Mouse (Mus musculus) CH12.LX (cell line): Measurements from ENCODE around the gene Cdhr1. TPM values are rescaled to one million over a fixed set of nuclear protein-coding genes. Genes with fewer than 3 reads are reported as not detected.

Source experiments
- DNase-seq: peaks from one replicate; pipeline ENCODE4 v3.0.0-alpha.2; 2013; ENCODE audit errors: extremely low read depth
- H3K27ac ChIP-seq: 2 replicates; pipeline ENCODE4 v1.5.1; 2012; ENCODE audit warnings: low read depth, mild to moderate bottlenecking, control low read depth, moderate library complexity; ENCODE audit not compliant: insufficient read depth
- H3K27me3 ChIP-seq: replicated peaks from 2 replicates; pipeline ENCODE3; 2012; ENCODE audit warnings: inconsistent platforms
- H3K36me3 ChIP-seq, 2 experiments: replicated peaks in 1 of 2; 2 replicates each; pipeline versions ENCODE3 to v1.6.1; 2012; ENCODE audit warnings: inconsistent platforms in 1 of 2, low read length in 1 of 2, mild to moderate bottlenecking in 1 of 2, mixed read lengths in 1 of 2, moderate library complexity in 1 of 2; ENCODE audit not compliant: control insufficient read depth in 1 of 2, insufficient read depth in 1 of 2
- H3K4me1 ChIP-seq, 2 experiments: 2 replicates each; pipeline ENCODE4 v1.6.1; 2012; ENCODE audit warnings: inconsistent platforms in 1 of 2, moderate library complexity in 1 of 2; ENCODE audit not compliant: insufficient read depth in 2 of 2, control insufficient read depth in 1 of 2
- H3K4me2 ChIP-seq: 2 replicates; pipeline ENCODE4 v1.6.1; 2012; ENCODE audit warnings: low read depth, mild to moderate bottlenecking, control low read depth; ENCODE audit not compliant: poor library complexity, insufficient read depth, severe bottlenecking
- H3K4me3 ChIP-seq, 3 experiments: fragments of 150-350 bp in 1 of 3; sonication (generic) in 1 of 3; replicated peaks in 1 of 3; 2 replicates each; pipeline versions ENCODE3 to v1.5.1; 2011 to 2012; ENCODE audit warnings: low read depth in 2 of 3, low read length in 2 of 3, mild to moderate bottlenecking in 2 of 3, moderate library complexity in 2 of 3, control low read depth in 1 of 3, improper control_type of control experiment in 1 of 3, inconsistent platforms in 1 of 3, mixed read lengths in 1 of 3; ENCODE audit not compliant: poor library complexity in 1 of 3
- H3K79me2 ChIP-seq: replicated peaks from 2 replicates; pipeline ENCODE4 v1.6.1; 2012; ENCODE audit warnings: mild to moderate bottlenecking, moderate library complexity; ENCODE audit not compliant: control insufficient read depth, poor library complexity, insufficient read depth, severe bottlenecking; ENCODE audit errors: extremely low read depth
- H3K9ac ChIP-seq: 2 replicates; pipeline ENCODE4 v1.6.1; 2012; ENCODE audit warnings: low read depth, mild to moderate bottlenecking, control low read depth, moderate library complexity; ENCODE audit not compliant: insufficient read depth
- H3K9me3 ChIP-seq: replicated peaks from 2 replicates; pipeline ENCODE3; 2012; ENCODE audit warnings: low read length, inconsistent platforms, mixed read lengths
- CHD1 ChIP-seq: IDR thresholded peaks from 2 replicates; pipeline ENCODE4 v1.6.1; 2012; ENCODE audit warnings: low read depth, low read length, improper control_type of control experiment, inconsistent platforms
- GABPA ChIP-seq: IDR thresholded peaks from 2 replicates; pipeline ENCODE4 v1.6.1; 2012; ENCODE audit warnings: low read depth, low read length, improper control_type of control experiment, inconsistent platforms; ENCODE audit not compliant: insufficient replicate concordance
- JUN ChIP-seq: IDR thresholded peaks from 2 replicates; pipeline ENCODE4 v1.6.1; 2011; ENCODE audit warnings: low read depth, mild to moderate bottlenecking, low read length, improper control_type of control experiment, moderate library complexity; ENCODE audit not compliant: insufficient read depth
- JUND ChIP-seq: conservative IDR thresholded peaks from 2 replicates; pipeline ENCODE4 v1.6.1; 2011; ENCODE audit warnings: low read depth, low read length, improper control_type of control experiment
- MAX ChIP-seq: IDR thresholded peaks from 2 replicates; pipeline ENCODE4 v1.6.1; 2011; ENCODE audit warnings: low read length, improper control_type of control experiment
- MAZ ChIP-seq: IDR thresholded peaks from 2 replicates; pipeline ENCODE4 v1.6.1; 2012; ENCODE audit warnings: low read depth, mild to moderate bottlenecking, inconsistent platforms, low read length, improper control_type of control experiment, moderate library complexity
- MYC ChIP-seq: IDR thresholded peaks from 2 replicates; pipeline ENCODE4 v1.6.1; 2011; ENCODE audit warnings: low read depth, mild to moderate bottlenecking, improper control_type of control experiment, low read length
- NELFE ChIP-seq: IDR thresholded peaks from 2 replicates; pipeline ENCODE4 v1.6.1; 2011; ENCODE audit warnings: low read depth, low read length, improper control_type of control experiment
- NRF1 ChIP-seq: IDR thresholded peaks from 2 replicates; pipeline ENCODE4 v1.6.1; 2014; ENCODE audit warnings: low read depth, mild to moderate bottlenecking, inconsistent platforms, low read length, improper control_type of control experiment, moderate library complexity
- PAX5 ChIP-seq: IDR thresholded peaks from 2 replicates; pipeline ENCODE4 v1.6.1; 2012; ENCODE audit warnings: low read length, inconsistent platforms, mixed read lengths
- POLR2A ChIP-seq: IDR thresholded peaks from 2 replicates; pipeline ENCODE4 v1.6.1; 2011; ENCODE audit warnings: low read depth, mild to moderate bottlenecking, improper control_type of control experiment, low read length
- POLR2AphosphoS2 ChIP-seq: IDR thresholded peaks from 2 replicates; pipeline ENCODE4 v1.6.1; 2011; ENCODE audit warnings: low read depth, low read length, improper control_type of control experiment
- SIN3A ChIP-seq: IDR thresholded peaks from 2 replicates; pipeline ENCODE4 v1.6.1; 2012; ENCODE audit warnings: low read length, improper control_type of control experiment, inconsistent platforms
- TBP ChIP-seq: conservative IDR thresholded peaks from 2 replicates; pipeline ENCODE4 v1.6.1; 2011; ENCODE audit warnings: low read depth, low read length, improper control_type of control experiment
- TCF12 ChIP-seq: IDR thresholded peaks from 2 replicates; pipeline ENCODE4 v1.6.1; 2014; ENCODE audit warnings: low read depth, mild to moderate bottlenecking, inconsistent platforms, low read length, improper control_type of control experiment
- UBTF ChIP-seq: IDR thresholded peaks from 2 replicates; pipeline ENCODE4 v1.6.1; 2012; ENCODE audit warnings: low read depth, mild to moderate bottlenecking, inconsistent platforms, low read length, improper control_type of control experiment, moderate library complexity
- USF1 ChIP-seq: IDR thresholded peaks from 2 replicates; pipeline ENCODE4 v1.6.1; 2014; ENCODE audit warnings: low read depth, mild to moderate bottlenecking, inconsistent platforms, low read length, improper control_type of control experiment
- USF2 ChIP-seq: conservative IDR thresholded peaks from 2 replicates; pipeline ENCODE4 v1.6.1; 2011; ENCODE audit warnings: low read depth, low read length, improper control_type of control experiment
- ZMIZ1 ChIP-seq: IDR thresholded peaks from 2 replicates; pipeline ENCODE4 v1.6.1; 2012; ENCODE audit warnings: low read depth, mild to moderate bottlenecking, inconsistent platforms, low read length, improper control_type of control experiment
- ZNF384 ChIP-seq: IDR thresholded peaks from 2 replicates; pipeline ENCODE4 v1.6.1; 2012; ENCODE audit warnings: low read depth, low read length, improper control_type of control experiment, inconsistent platforms
- dilution Hi-C: fragments of 300-500 bp; cut with MboI; formaldehyde crosslinking; loops from 2 replicates; pipeline ENCODE4 v1.14.3; 2020; ENCODE audit warnings: low sequenced_read_pairs; ENCODE audit not compliant: extremely low pct_unique_long_range_greater_than_20kb, extremely low pct_ligation_motif_present
- in situ Hi-C: fragments of 300-500 bp; cut with MboI; formaldehyde crosslinking; loops from 3 replicates; pipeline ENCODE4 v1.14.3; 2019; ENCODE audit warnings: low sequenced_read_pairs, low pct_ligation_motif_present, low pct_unique_long_range_greater_than_20kb, mixed read lengths
- polyA plus RNA-seq: library from polyadenylated mRNA; unstranded; fragments of >175 nt; gene quantifications from 2 replicates; pipeline ENCODE4 v1.2.1, GENCODE M21; 2012; ENCODE audit warnings: low read depth; ENCODE audit not compliant: insufficient read length
- total RNA-seq, 2 experiments: library from RNA; depleted of rRNA; stranded (reverse); fragments of 300-350 nt in 1 of 2; fragments of >200 nt in 1 of 2; gene quantifications; 2 replicates each; pipeline ENCODE4 v1.2.3; 2012 to 2014

Gene Cdhr1
- total and polyA plus RNA-seq, 3 experiments: not detected

DNA sequence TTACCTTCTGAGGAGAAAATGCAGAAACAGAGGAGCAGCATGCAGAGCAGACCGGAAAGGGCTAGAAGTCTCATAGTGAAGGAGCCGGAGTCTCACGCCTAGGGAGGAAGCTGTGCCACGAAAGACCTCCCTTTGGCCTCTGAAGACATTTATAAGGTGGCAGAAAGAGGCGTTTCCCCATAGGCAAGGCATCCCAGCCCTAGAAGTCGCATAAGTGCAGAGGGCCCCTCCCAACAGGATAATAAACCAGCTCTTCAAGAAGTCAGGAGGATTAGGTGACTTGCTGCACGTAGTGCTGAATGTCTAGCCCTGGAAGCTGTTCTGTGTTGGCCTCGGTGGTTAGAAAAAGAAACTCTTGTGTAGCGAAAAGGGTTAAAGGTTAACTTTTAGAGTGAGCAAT lies 11.8 kb upstream of the Cdhr1 start:
- Histone ChIP-seq H3K9ac (no peak overlapping the region), H3K79me2 (no peaks in the 10 kb centered on the region), H3K27ac (no peak overlapping the region), H3K4me1 (peaks cover 0 to 7% of the 10 kb centered on the region in 2 experiments; a peak in 1 of 4 replicates), H3K9me3 (no peaks in the 10 kb centered on the region), H3K4me3 (no peak overlapping the region), H3K4me2 (no peak overlapping the region), H3K27me3 (no peaks in the 10 kb centered on the region), H3K36me3 (no peaks in the 10 kb centered on the region)
- TF ChIP-seq GABPA (no peak), MAX (no peak), POLR2AphosphoS2 (no peak), TCF12 (no peak)
- dilution Hi-C loops: no loop called here
- no peak for DNase-seq
- in situ Hi-C loops: no loop called here

GRCm38 (mm10) chr14:37109460-37109859 lies 11.3 kb upstream of the Cdhr1 start:
- DNase-seq: no peak
- Histone ChIP-seq H3K79me2 (no peaks in the 10 kb centered on the region), H3K27ac (no peak overlapping the region), H3K9ac (no peak overlapping the region), H3K4me3 (no peak overlapping the region), H3K9me3 (no peaks in the 10 kb centered on the region), H3K4me1 (peaks cover 0 to 7% of the 10 kb centered on the region in 2 experiments; a peak in 1 of 4 replicates), H3K36me3 (no peaks in the 10 kb centered on the region), H3K27me3 (no peaks in the 10 kb centered on the region), H3K4me2 (no peak overlapping the region)
- dilution Hi-C loops (no loop called here), in situ Hi-C loops (no loop called here)
- no peak for TF ChIP-seq MYC
- TF ChIP-seq NRF1: no peak
- no peak for TF ChIP-seq ZNF384
- no peak for TF ChIP-seq JUN
- TF ChIP-seq POLR2AphosphoS2: no peak
- no peak for TF ChIP-seq POLR2A

- Histone ChIP-seq H3K4me1 (no peaks in the 10 kb centered on the region), H3K36me3 (no peaks in the 10 kb centered on the region), H3K9ac (no peak overlapping the region), H3K79me2 (no peaks in the 10 kb centered on the region), H3K4me3 (no peak overlapping the region), H3K4me2 (no peak overlapping the region), H3K27ac (no peak overlapping the region), H3K27me3 (peaks cover 10% of the 10 kb centered on the region), H3K9me3 (no peaks in the 10 kb centered on the region)
- DNase-seq: no peak
- dilution Hi-C loops: no loop called here
- in situ Hi-C loops: no loop called here
- TF ChIP-seq UBTF (no peak), ZMIZ1 (no peak), PAX5 (no peak), SIN3A (no peak), USF1 (no peak), TBP (no peak), CHD1 (no peak), POLR2AphosphoS2 (no peak), NELFE (no peak), JUND (no peak), ZNF384 (no peak), USF2 (no peak), MAZ (no peak)
Observed at GRCm38 (mm10) chr14:37105846-37106245, 7.7 kb upstream of the Cdhr1 start.
